Mouse (Mus musculus): ENCODE results near the gene Olfr1084. TPM values are rescaled to one million over a fixed set of nuclear protein-coding genes. Genes with fewer than 3 reads are reported as not detected.

Gene Olfr1084
- polyA plus RNA-seq (2012; rRNA removed): not detected in 2 replicates

DNA sequence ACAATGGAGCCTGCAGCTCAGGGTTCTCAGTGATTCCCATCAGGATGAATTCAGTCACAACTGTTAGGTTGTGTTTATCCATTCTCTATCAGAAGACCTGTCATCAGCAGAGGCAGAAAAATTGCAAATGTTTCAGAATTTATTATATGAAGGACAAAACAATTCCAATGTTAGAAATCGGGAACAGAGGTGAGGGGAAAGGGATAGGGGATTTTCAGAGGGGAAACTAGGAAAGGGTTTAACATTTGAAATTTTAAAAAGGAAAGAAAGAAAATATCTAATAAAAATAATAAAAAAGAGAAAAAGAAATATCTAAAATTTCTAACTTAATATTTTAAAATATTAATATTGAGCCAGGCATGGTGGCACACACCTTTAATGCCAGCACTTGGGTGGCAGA, at the start of gene Olfr1084:
Gene Olfr1084 (minus strand): TSS at position 101 of the 400 bp plus-strand sequence.

DNA sequence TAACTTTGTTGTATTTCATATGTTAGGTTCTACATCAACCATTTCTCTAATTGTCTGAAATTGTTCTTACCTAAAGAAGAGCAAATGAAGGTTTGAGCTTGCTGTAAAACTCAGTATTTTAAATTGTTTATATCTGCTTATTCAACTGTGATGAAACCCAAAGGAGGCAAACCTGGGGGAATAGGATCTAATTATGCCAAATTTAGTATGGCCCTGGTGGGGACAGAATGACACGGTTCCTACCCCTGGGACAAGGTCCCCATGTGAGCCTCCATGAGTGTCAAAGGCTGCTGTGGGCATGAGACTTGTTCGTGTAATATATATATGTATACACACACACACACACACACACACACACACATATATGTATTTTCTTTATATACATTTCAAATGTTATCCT, 40.5 kb upstream of the Olfr1084 start, which contains the start of gene Olfr1086:
Gene Olfr1086 (minus strand): TSS at position 101 of the 400 bp plus-strand sequence.

DNA sequence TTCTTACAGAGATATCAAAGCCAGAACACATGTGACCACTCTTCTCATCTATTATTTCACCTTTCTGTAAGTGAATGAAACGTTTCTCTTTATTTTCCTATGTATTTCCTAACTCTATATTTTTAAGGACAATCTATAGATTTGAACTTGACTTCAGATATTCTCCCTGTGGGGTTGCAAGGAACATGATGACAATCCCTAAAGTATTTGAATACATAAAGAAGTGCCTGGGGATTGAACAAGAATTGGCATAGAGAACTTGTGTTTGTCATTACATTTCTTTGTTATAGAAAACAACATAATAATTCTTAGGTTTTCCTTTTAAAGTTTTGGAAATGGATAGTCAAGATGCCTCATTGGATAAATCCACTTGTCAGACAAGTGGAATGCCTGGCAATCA, 22.4 kb upstream of the Olfr1084 start, which contains the start of gene Olfr1085:
Gene Olfr1085 (minus strand): TSS at position 101 of the 400 bp plus-strand sequence.

DNA sequence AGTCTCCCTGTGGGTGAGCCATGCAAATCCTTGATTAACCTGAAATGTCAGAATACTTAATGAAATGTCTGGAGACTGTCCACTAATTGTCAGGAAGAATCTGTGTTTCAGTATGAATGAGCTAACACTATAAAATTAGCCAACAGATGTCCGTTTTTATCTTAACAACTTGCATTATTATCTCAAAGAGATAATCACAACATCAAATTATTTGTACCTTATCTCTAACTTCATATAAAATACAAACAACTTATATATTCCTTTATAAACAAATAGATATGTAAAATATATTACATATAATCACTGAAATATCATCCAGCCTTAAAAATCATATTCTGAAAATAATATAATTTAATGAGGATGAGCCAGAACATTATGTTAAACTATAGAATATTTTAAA, 40.7 kb downstream of the Olfr1084 start, which contains the start of gene Olfr1082:
Gene Olfr1082 (minus strand): TSS at position 101 of the 400 bp plus-strand sequence.

Other genes with a start within 250 kb of the Olfr1084 start
- gene Olfr1061, start 225.7 kb downstream of the Olfr1084 start, polyA plus RNA-seq (2012; rRNA removed): not detected in 2 replicates
- gene Olfr1062, start 213.0 kb downstream of the Olfr1084 start, polyA plus RNA-seq (2012; rRNA removed): not detected in 2 replicates
- not detected in 2 replicates for gene Olfr1065, start 189.1 kb downstream of the Olfr1084 start, polyA plus RNA-seq (2012; rRNA removed)
- not detected in 2 replicates for gene Olfr1066, start 183.5 kb downstream of the Olfr1084 start, polyA plus RNA-seq (2012; rRNA removed)
- gene Olfr228, start 152.3 kb downstream of the Olfr1084 start, polyA plus RNA-seq (2012; rRNA removed): not detected in 2 replicates
- gene Olfr1076, start 131.3 kb downstream of the Olfr1084 start, polyA plus RNA-seq (2012; rRNA removed): not detected in 2 replicates
- not detected in 2 replicates for gene Olfr1079, start 97.2 kb downstream of the Olfr1084 start, polyA plus RNA-seq (2012; rRNA removed)
- gene Olfr1080, start 81.5 kb downstream of the Olfr1084 start, polyA plus RNA-seq (2012; rRNA removed): not detected in 2 replicates
- not detected in 2 replicates for gene Olfr1082, start 40.8 kb downstream of the Olfr1084 start, polyA plus RNA-seq (2012; rRNA removed)
- not detected in 2 replicates for gene Olfr1085, start 22.3 kb upstream of the Olfr1084 start, polyA plus RNA-seq (2012; rRNA removed)
- not detected in 2 replicates for gene Olfr1086, start 40.4 kb upstream of the Olfr1084 start, polyA plus RNA-seq (2012; rRNA removed)
- gene Olfr1087, start 58.7 kb upstream of the Olfr1084 start, polyA plus RNA-seq (2012; rRNA removed): not detected in 2 replicates
- not detected in 2 replicates for gene Olfr1089, start 94.0 kb upstream of the Olfr1084 start, polyA plus RNA-seq (2012; rRNA removed)
- not detected in 2 replicates for gene Olfr1090, start 119.3 kb upstream of the Olfr1084 start, polyA plus RNA-seq (2012; rRNA removed)
- gene Olfr1093, start 142.8 kb upstream of the Olfr1084 start, polyA plus RNA-seq (2012; rRNA removed): not detected in 2 replicates
- not detected in 2 replicates for gene Olfr141, start 170.3 kb upstream of the Olfr1084 start, polyA plus RNA-seq (2012; rRNA removed)
- not detected in 2 replicates for gene Olfr1094, start 184.9 kb upstream of the Olfr1084 start, polyA plus RNA-seq (2012; rRNA removed)
- gene Olfr1095, start 212.0 kb upstream of the Olfr1084 start, polyA plus RNA-seq (2012; rRNA removed): not detected in 2 replicates
- gene Gm13723, start 235.1 kb upstream of the Olfr1084 start, polyA plus RNA-seq (2012; rRNA removed): not detected in 2 replicates